Mouse (Mus musculus) liver, adult 2 months (tissue): ENCODE results near the gene Hoxa7.

Experiments used
- CTCF ChIP-seq: fragments of 200-500 bp; IDR thresholded peaks from 2 replicates; pipeline ENCODE4 v1.5.1; 2011; ENCODE audit warnings: low read depth, low read length, control low read depth
- POLR2A ChIP-seq: fragments of 200-500 bp; IDR thresholded peaks from 2 replicates; pipeline ENCODE4 v1.6.1; 2011; ENCODE audit warnings: low read length, control low read depth; ENCODE audit not compliant: insufficient read depth; ENCODE audit errors: extremely low read depth

DNA sequence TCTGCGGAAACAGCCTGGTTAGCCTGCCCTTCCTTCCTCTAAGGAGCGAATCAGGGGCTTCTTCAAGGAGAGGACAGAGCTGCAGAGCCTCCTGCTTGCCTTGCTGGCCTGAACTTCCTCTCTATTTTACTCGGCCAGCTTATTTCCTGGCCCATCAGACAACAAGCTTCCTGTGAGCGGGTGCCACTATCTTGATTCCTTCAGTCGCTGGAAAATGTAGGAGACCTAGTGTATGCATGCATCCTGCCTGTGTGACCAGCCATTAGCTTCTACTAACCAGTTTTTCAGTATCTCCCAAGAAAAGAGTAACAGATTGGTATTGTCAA lies 50.8 kb downstream of the Hoxa7 start:
- TF ChIP-seq CTCF (no peak), POLR2A (no peak)
